Mouse (Mus musculus) right cerebral cortex, postnatal 25 days (tissue): ENCODE data around the gene Golm1.
"Not testable (repeated sequence)": the region's sequence is repeated elsewhere in the genome, so short reads cannot be mapped to it uniquely, and the experiment has no call there.

Experiments used
- DNase-seq: peaks from one replicate; pipeline ENCODE4 v3.0.0; 2022

Golm1 gene

GRCm38 (mm10) chr13:59642818-59643217, 32.8 kb downstream of the Golm1 start:
- DNase-seq: no peak

- no peak for DNase-seq
Measured at GRCm38 (mm10) chr13:59640178-59640440, 35.5 kb downstream of the Golm1 start.

GRCm38 (mm10) chr13:59639368-59640177, 36.0 kb downstream of the Golm1 start:
- no peak for DNase-seq

GRCm38 (mm10) chr13:59637800-59638199, 37.8 kb downstream of the Golm1 start:
- DNase-seq: no peak

- DNase-seq: no peak
Measured at GRCm38 (mm10) chr13:59634637-59635036, 41.0 kb downstream of the Golm1 start.

GRCm38 (mm10) chr13:59626739-59627138, 48.9 kb downstream of the Golm1 start:
- DNase-seq: no peak

GRCm38 (mm10) chr13:59624903-59625302, 50.7 kb downstream of the Golm1 start:
- no peak for DNase-seq

- DNase-seq: no peak
Measured at GRCm38 (mm10) chr13:59624389-59624788, 51.2 kb downstream of the Golm1 start.

- DNase-seq: no peak
Measured at GRCm38 (mm10) chr13:59621643-59622489, 53.7 kb downstream of the Golm1 start.

GRCm38 (mm10) chr13:59618463-59618862, 57.1 kb downstream of the Golm1 start:
- DNase-seq: no peak

- DNase-seq: no peak
Measured at GRCm38 (mm10) chr13:59615554-59615953, 60.1 kb downstream of the Golm1 start.

- no peak for DNase-seq
Measured at GRCm38 (mm10) chr13:59615152-59615551, 60.5 kb downstream of the Golm1 start.

GRCm38 (mm10) chr13:59613868-59614267, 61.7 kb downstream of the Golm1 start:
- no peak for DNase-seq

- DNase-seq: no peak
Measured at GRCm38 (mm10) chr13:59610437-59610836, 65.2 kb downstream of the Golm1 start.

GRCm38 (mm10) chr13:59609885-59610284, 65.7 kb downstream of the Golm1 start:
- DNase-seq: no peak

GRCm38 (mm10) chr13:59605221-59605922, 70.2 kb downstream of the Golm1 start:
- DNase-seq: no peak

GRCm38 (mm10) chr13:59604511-59604910, 71.1 kb downstream of the Golm1 start:
- DNase-seq: no peak

- no peak for DNase-seq
Measured at GRCm38 (mm10) chr13:59603096-59603495, 72.5 kb downstream of the Golm1 start.

GRCm38 (mm10) chr13:59592630-59593029, 83.0 kb downstream of the Golm1 start:
- no peak for DNase-seq

- not testable (repeated sequence) for DNase-seq
Measured at GRCm38 (mm10) chr13:59592058-59592457, 83.6 kb downstream of the Golm1 start.

GRCm38 (mm10) chr13:59590691-59591090, 84.9 kb downstream of the Golm1 start:
- DNase-seq: no peak

- DNase-seq: no peak
Measured at GRCm38 (mm10) chr13:59589672-59590071, 85.9 kb downstream of the Golm1 start.

GRCm38 (mm10) chr13:59587201-59587600, 88.4 kb downstream of the Golm1 start:
- DNase-seq: no peak

GRCm38 (mm10) chr13:59585648-59586005, 90.0 kb downstream of the Golm1 start:
- no peak for DNase-seq
